Mouse (Mus musculus): ENCODE results near the gene Olfr635.
"Not testable (repeated sequence)": the region's sequence is repeated elsewhere in the genome, so short reads cannot be mapped to it uniquely, and the experiment has no call there.

Olfr635 gene

GRCm38 (mm10) chr7:103970852-103971251, at the start of gene Olfr635:
Gene Olfr635 (plus strand): TSS chr7:103971152.
- no peak for DNase-seq (ENCODE audit: low read depth)

- DNase-seq (ENCODE audit: low read depth), result no peak
These were observed 42.4 kb upstream of the Olfr635 start, which contains the start of gene Olfr631 for GRCm38 (mm10) chr7:103928525-103928924. Gene Olfr631 (plus strand): TSS chr7:103928825.

- no peak for DNase-seq (ENCODE audit: low read depth)
These were observed 36.7 kb upstream of the Olfr635 start, which contains the start of gene Olfr632 for GRCm38 (mm10) chr7:103934264-103934663. Gene Olfr632 (plus strand): TSS chr7:103934347.

- DNase-seq (ENCODE audit: low read depth), result peak; percentile 84
These were observed 28.2 kb upstream of the Olfr635 start for GRCm38 (mm10) chr7:103942730-103943129.

- no peak for DNase-seq (ENCODE audit: low read depth)
These were observed 26.8 kb upstream of the Olfr635 start, which contains the start of gene Olfr633 for GRCm38 (mm10) chr7:103944137-103944536. Gene Olfr633 (plus strand): TSS chr7:103944437.

DNA sequence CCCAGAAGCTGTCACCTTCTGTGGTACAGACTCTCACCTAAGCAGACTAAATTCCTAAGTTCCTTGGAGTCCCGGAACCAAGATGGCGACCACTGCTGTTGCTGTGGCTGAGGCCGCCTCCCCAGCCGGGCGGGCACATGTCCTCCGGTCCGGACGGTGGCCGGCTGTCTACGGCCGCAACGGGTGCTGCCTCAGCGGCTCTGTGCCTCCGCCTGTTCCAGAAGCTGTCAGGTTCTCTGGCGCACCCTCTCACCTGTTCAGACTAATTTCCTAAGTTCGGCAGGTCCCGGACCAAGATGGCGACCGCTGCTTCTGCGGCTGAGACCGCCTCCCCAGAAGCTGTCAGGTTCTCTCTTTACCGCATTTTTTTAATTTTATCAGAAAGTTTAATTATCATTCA, 4.1 kb upstream of the Olfr635 start:
- DNase-seq (ENCODE audit: low read depth), result not testable (repeated sequence)

DNA sequence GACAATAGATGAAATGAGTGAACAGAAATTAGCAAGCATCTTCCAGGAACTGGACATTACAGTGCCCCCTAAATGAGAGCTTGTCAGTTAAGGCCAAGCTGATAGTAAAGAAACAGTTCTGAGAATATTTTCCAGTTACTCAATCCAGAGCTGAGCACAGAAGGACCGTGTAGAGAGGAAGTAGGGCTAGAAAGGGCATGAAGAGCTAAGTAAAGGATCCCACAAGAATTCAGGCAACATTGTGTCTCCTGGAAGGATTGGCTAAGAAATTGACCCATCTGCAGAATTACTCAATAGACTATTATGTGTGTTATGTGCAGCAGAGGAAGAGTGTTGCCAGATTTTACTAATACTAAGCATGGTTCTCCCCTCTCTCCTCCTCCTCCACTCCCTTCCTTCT, 830 bp downstream of the Olfr635 start:
- peak; percentile 11 for DNase-seq (ENCODE audit: low read depth)

GRCm38 (mm10) chr7:103998446-103998845, 27.5 kb downstream of the Olfr635 start, which contains the start of gene Olfr638:
Gene Olfr638 (plus strand): TSS chr7:103998746.
- no peak for DNase-seq (ENCODE audit: low read depth)

- peak; percentile 10 for DNase-seq (ENCODE audit: low read depth)
These were observed 28.2 kb downstream of the Olfr635 start for GRCm38 (mm10) chr7:103999124-103999523.

GRCm38 (mm10) chr7:104017203-104017602, 46.3 kb downstream of the Olfr635 start, which contains the start of gene Olfr639:
Gene Olfr639 (minus strand): TSS chr7:104017303.
- no peak for DNase-seq (ENCODE audit: low read depth)

DNA sequence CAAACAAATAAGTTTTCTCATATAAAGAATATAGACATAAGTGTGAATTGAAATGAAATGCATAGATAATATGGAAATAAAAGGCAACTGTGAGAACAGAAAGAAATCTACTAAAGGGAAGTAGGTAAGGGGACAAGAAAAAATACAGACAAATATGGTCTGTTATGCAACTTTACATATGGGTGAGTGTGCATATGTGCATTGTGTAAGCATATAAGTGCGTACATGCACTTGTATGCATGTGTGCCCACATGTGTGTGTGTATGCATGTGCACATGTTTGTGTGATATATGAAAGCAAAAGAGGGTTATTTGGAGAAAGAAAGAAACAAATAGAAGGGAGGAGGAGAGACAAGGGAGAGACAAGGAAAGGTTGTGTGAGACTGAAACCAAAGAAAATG, 48.0 kb downstream of the Olfr635 start:
- DNase-seq (ENCODE audit: low read depth), result no peak

DNA sequence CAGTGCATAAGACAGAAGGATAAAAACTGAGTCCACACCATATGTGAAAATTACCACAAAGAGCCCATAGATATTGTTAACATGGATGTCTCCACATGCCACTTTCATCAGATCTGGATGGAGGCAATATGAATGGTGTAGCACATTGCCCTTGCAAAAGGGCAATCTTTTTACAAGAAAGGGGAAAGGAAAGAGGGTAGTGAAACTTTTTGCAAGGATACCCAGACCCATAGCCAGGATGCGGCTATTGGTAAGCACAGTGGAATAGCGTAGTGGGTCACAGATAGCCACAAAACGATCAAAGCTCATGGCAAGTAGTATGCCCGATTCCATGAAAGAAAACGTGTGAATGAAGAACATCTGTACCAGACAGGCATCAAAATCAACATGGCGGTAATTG, 50.7 kb downstream of the Olfr635 start:
- no peak for DNase-seq (ENCODE audit: low read depth)

DNA sequence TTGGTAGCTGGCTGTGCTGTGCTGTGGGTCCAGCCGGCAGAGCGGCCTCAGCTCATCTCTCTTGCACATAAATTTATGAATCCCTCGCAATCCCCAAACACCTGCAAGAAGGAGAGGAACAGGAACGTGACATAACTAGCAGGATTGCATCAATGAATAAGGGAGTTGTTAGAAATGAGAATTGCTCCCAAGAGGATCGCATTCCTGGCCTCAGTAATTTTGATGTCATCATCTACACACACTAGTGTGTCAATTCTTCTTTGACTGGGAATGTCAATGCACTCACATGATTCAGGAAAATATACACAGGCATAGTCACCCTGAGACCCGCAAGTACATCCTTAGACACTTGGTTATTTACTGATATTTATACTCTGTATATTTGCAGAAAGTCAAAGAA, 54.5 kb downstream of the Olfr635 start, which contains the start of gene Olfr640:
Gene Olfr640, minus strand, starts transcription at position 101 of the 400 bp plus-strand sequence.
- DNase-seq (ENCODE audit: low read depth), result no peak

GRCm38 (mm10) chr7:104026978-104027377, 56.0 kb downstream of the Olfr635 start:
- no peak for DNase-seq (ENCODE audit: low read depth)

- DNase-seq (ENCODE audit: low read depth), result no peak
These were observed 64.2 kb downstream of the Olfr635 start, which contains the start of gene Olfr641 for GRCm38 (mm10) chr7:104035145-104035544. Gene Olfr641 (plus strand): TSS chr7:104035445.

Measured in 416B (cell line).